Mouse (Mus musculus) heart, postnatal 0 days (tissue): ENCODE data around the gene Megf9. TPM values are rescaled to one million over a fixed set of nuclear protein-coding genes. Genes with fewer than 3 reads are reported as not detected.

ENCODE experiments used
- ATAC-seq: fragments of 200-750 bp; cut with Nextera tagmentation; 2 replicates; pipeline ENCODE4 v1.8.0; 2017; ENCODE audit warnings: low read depth, moderate number of reproducible peaks, moderate library complexity; ENCODE audit not compliant: insufficient read depth
- DNase-seq: peaks from one replicate; pipeline ENCODE4 v3.0.0-alpha.2; 2016; ENCODE audit warnings: low spot score
- H3K27ac ChIP-seq: fragments of 300-500 bp; sonication (generic); 2 replicates; pipeline ENCODE4 v1.5.1; 2014; ENCODE audit warnings: low read depth, mild to moderate bottlenecking
- H3K27me3 ChIP-seq: fragments of 300-500 bp; sonication (generic); 2 replicates; pipeline ENCODE4 v1.6.1; 2014; ENCODE audit warnings: low read length, mixed read lengths; ENCODE audit not compliant: control insufficient read depth, insufficient read depth
- H3K36me3 ChIP-seq: fragments of 300-500 bp; sonication (generic); replicated peaks from 2 replicates; pipeline ENCODE4 v1.6.1; 2014; ENCODE audit warnings: low read length, mixed read lengths; ENCODE audit not compliant: control insufficient read depth, insufficient read depth
- H3K4me1 ChIP-seq: fragments of 300-500 bp; sonication (generic); 2 replicates; pipeline ENCODE4 v1.6.1; 2014; ENCODE audit warnings: antibody characterized with exemption; ENCODE audit not compliant: control insufficient read depth, insufficient read depth
- H3K4me2 ChIP-seq: fragments of 300-500 bp; sonication (generic); 2 replicates; pipeline ENCODE4 v1.6.1; 2014; ENCODE audit warnings: low read depth, mild to moderate bottlenecking, low read length, moderate library complexity
- H3K4me3 ChIP-seq: fragments of 300-500 bp; sonication (generic); 2 replicates; pipeline ENCODE4 v1.5.1; 2014; ENCODE audit warnings: low read depth, low read length
- H3K9ac ChIP-seq: fragments of 300-500 bp; sonication (generic); replicated peaks from 2 replicates; pipeline ENCODE4 v1.6.1; 2014; ENCODE audit warnings: low read depth, low read length, mixed read lengths
- H3K9me3 ChIP-seq: fragments of 300-500 bp; sonication (generic); replicated peaks from 2 replicates; pipeline ENCODE4 v1.6.1; 2016; ENCODE audit warnings: low read length; ENCODE audit not compliant: control insufficient read depth
- CTCF ChIP-seq: IDR thresholded peaks from 2 replicates; pipeline ENCODE4 v1.5.1; 2016; ENCODE audit warnings: antibody characterized with exemption, control low read depth, low read depth
- EP300 ChIP-seq: IDR thresholded peaks from 2 replicates; pipeline ENCODE4 v1.6.1; 2016; ENCODE audit warnings: antibody characterized with exemption, low read depth
- WGBS: fragments of 180-500 bp; shearing (Covaris S2); extraction: QIAGEN DNeasy Blood & Tissue Kit; methylation state at CpG from one replicate; pipeline ENCODE4 v1.1.7; 2014; 5-methylcytosine and 5-hydroxymethylcytosine counted together
- polyA plus RNA-seq: library from polyadenylated mRNA; unstranded; fragments of >200 nt; fragmentation: Nextera tagmentation; extraction: Ambion mirVana; gene quantifications from 2 replicates; pipeline ENCODE4 v1.2.1, GENCODE M21; 2015
- total RNA-seq: library from RNA; depleted of rRNA; stranded (reverse); fragments of >200 nt; gene quantifications from 2 replicates; pipeline ENCODE4 v1.2.3, GENCODE M21; 2014; ENCODE audit warnings: low replicate concordance

The Megf9 gene
- total and polyA plus RNA-seq, 2 experiments from 2014 or later = 3.3 to 10.8 TPM

DNA sequence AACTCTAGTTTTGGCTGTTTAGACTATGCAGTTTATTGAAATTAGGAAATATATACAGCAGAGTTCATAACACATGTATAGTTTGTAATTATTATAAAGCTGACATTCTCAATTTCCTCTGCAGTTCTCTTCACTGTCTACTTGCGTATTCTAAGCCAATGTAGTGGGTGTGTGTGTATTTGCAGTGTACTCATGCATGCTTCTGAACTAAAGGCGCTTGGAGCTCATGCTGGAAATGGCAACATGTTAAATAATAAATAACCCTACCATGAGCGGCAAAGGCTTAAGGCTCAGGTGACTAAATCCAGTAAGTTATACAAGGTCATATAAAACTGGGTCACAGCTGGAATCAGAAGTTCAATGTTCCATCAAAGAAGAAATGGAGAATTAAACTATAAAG lies 46.4 kb downstream of the Megf9 start:
- Histone ChIP-seq H3K9me3 (no peaks in the 10 kb centered on the region), H3K27ac (no peak overlapping the region), H3K4me3 (no peak overlapping the region), H3K4me1 (no peaks in the 10 kb centered on the region), H3K36me3 (no peaks in the 10 kb centered on the region), H3K27me3 (no peaks in the 10 kb centered on the region), H3K4me2 (no peak overlapping the region), H3K9ac (no peak overlapping the region)
- WGBS = 87% methylated on average over 3 of the region's 3 CpGs
- no peak for TF ChIP-seq CTCF
- TF ChIP-seq EP300 = no peak
- ATAC-seq (no peak), DNase-seq (no peak)

DNA sequence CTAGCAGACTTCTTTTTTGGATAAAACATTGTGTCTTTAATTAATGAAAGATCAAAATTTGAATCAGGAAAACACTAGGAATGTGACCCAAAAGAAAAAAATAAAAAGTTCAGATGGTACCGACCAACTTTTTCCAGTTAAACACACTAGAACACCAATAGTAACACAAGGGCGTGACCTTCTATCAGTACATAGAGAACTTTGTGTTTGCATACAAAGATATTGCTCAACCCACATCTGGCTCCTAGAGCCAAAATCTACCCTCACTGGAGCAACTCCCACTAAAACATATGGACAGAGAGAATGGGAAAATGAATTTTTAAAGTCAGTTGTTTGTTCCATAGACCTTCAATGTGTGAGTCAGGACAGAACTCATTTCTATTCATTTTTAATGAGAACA lies 50.7 kb downstream of the Megf9 start:
- no peaks in the 10 kb centered on the region for H3K4me1 ChIP-seq
- H3K9me3 ChIP-seq = no peaks in the 10 kb centered on the region
- ATAC-seq (no peak), DNase-seq (no peak)
- H3K36me3 ChIP-seq = no peaks in the 10 kb centered on the region
- H3K27ac ChIP-seq = no peak overlapping the region
- no peaks in the 10 kb centered on the region for H3K27me3 ChIP-seq
- TF ChIP-seq CTCF (no peak), EP300 (no peak)
- no peak overlapping the region for H3K4me3 ChIP-seq
- 79% methylated on average over 2 of the region's 2 CpGs for WGBS
- H3K9ac ChIP-seq = no peak overlapping the region
- no peak overlapping the region for H3K4me2 ChIP-seq

- TF ChIP-seq EP300 = no peak
- no peak for TF ChIP-seq CTCF
- H3K4me1 ChIP-seq = no peaks in the 10 kb centered on the region
- no peak overlapping the region for H3K27ac ChIP-seq
- no peak overlapping the region for H3K4me2 ChIP-seq
- ATAC-seq = no peak
- WGBS = 70% methylated on average over 4 of the region's 4 CpGs
- no peak for DNase-seq
- H3K9ac ChIP-seq = no peak overlapping the region
- no peaks in the 10 kb centered on the region for H3K9me3 ChIP-seq
- no peaks in the 10 kb centered on the region for H3K27me3 ChIP-seq
- no peak overlapping the region for H3K4me3 ChIP-seq
- H3K36me3 ChIP-seq = no peaks in the 10 kb centered on the region
Observed at GRCm38 (mm10) chr4:70481931-70482330, 52.9 kb downstream of the Megf9 start.

DNA sequence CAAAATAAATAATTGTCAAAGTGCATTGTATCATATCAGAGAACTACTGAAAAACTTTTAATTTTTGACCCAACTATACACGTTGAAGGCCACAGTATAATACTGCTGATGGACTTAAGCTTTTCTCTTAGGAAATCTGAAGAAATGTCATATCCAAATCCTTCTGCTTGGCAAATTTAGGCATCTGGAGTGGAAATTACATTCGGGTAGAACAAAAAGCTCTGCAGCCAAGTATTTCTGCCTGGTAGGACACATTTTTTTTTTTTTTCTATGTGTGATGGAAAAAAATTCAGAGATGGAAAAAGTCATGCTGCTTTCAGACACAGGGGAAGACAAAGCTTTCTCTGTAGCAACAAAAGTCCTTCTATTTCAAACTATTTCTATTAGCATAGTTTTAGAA lies 63.4 kb downstream of the Megf9 start:
- H3K4me1 ChIP-seq = no peaks in the 10 kb centered on the region
- H3K27me3 ChIP-seq = no peaks in the 10 kb centered on the region
- DNase-seq = no peak
- TF ChIP-seq EP300 (no peak), CTCF (no peak)
- WGBS = 63% methylated on average over 2 of the region's 2 CpGs
- no peaks in the 10 kb centered on the region for H3K9me3 ChIP-seq
- no peaks in the 10 kb centered on the region for H3K36me3 ChIP-seq
- no peak overlapping the region for H3K4me2 ChIP-seq
- ATAC-seq = no peak
- no peak overlapping the region for H3K9ac ChIP-seq
- no peak overlapping the region for H3K27ac ChIP-seq
- no peak overlapping the region for H3K4me3 ChIP-seq

- 86% methylated on average over 1 of the region's 1 CpGs for WGBS
- H3K4me1 ChIP-seq = no peaks in the 10 kb centered on the region
- ATAC-seq (no peak), DNase-seq (no peak)
- TF ChIP-seq EP300 (no peak), CTCF (no peak)
- H3K4me2 ChIP-seq = no peak overlapping the region
- H3K27me3 ChIP-seq = no peaks in the 10 kb centered on the region
- H3K36me3 ChIP-seq = no peaks in the 10 kb centered on the region
- H3K9me3 ChIP-seq = no peaks in the 10 kb centered on the region
- H3K27ac ChIP-seq = no peak overlapping the region
- no peak overlapping the region for H3K9ac ChIP-seq
- H3K4me3 ChIP-seq = no peak overlapping the region
Observed at GRCm38 (mm10) chr4:70465921-70466689, 68.7 kb downstream of the Megf9 start.

DNA sequence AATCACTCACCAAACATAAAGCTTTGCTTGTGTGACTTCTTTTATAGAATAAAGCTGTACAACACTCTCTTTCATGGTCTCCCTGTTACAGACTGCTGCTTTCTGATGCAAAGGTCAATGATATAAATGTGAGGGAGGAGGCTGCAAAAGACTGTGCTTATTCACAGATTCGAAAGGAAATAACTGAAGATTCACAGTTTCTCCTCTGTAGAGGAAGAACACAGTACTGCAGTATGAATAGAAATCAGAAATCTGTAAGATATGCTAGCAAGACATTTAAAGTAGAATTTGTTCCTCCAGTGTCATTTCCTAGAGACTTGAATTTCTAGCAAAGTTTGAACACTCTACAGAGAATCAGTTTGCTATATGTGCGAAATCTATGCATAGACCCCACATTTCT lies 71.5 kb downstream of the Megf9 start:
- no peak for TF ChIP-seq CTCF
- TF ChIP-seq EP300 = no peak
- H3K4me2 ChIP-seq = no peak overlapping the region
- H3K27ac ChIP-seq = no peak overlapping the region
- DNase-seq (no peak), ATAC-seq (no peak)
- 73% methylated on average over 2 of the region's 2 CpGs for WGBS
- H3K36me3 ChIP-seq = no peaks in the 10 kb centered on the region
- H3K9ac ChIP-seq = no peak overlapping the region
- H3K4me1 ChIP-seq = no peaks in the 10 kb centered on the region
- H3K9me3 ChIP-seq = no peaks in the 10 kb centered on the region
- no peak overlapping the region for H3K4me3 ChIP-seq
- H3K27me3 ChIP-seq = no peaks in the 10 kb centered on the region
